Mouse (Mus musculus) bone marrow, adult 2 months (tissue): ENCODE measurements around the gene Zfp296.

ENCODE experiments used
- CTCF ChIP-seq: fragments of 200-500 bp; IDR thresholded peaks from 2 replicates; pipeline ENCODE4 v1.5.1; 2011; ENCODE audit warnings: low read length, control low read depth; ENCODE audit not compliant: control insufficient read depth, insufficient read depth
- POLR2A ChIP-seq: fragments of 200-500 bp; IDR thresholded peaks from 2 replicates; pipeline ENCODE4 v1.6.1; 2011; ENCODE audit warnings: low read depth, mild to moderate bottlenecking, control low read depth, low read length, borderline replicate concordance; ENCODE audit not compliant: control insufficient read depth

DNA sequence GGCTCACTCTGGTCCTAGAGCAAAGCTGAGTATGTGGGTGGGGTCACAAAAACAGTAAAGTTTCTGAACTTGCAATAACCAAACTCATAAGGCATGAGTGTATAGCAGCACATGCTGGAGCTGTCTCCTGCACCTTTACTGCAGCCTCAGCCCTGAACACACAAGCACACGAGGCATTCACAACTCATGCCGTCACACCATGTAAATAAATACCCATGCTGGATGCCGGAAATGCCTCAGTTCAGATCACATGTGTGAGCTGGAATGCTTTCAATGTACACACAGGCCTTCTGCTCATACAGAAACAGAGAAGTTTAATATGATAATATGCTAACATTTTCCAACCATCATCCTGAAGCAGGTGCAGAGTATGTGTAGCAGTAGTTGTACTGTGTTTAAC lies 31.1 kb upstream of the Zfp296 start:
- no peak for TF ChIP-seq CTCF
- no peak for TF ChIP-seq POLR2A
